Mouse (Mus musculus): ENCODE data around the gene Gnaq. TPM values are rescaled to one million over a fixed set of nuclear protein-coding genes. Genes with fewer than 3 reads are reported as not detected.

Gnaq gene
- polyA plus RNA-seq (2012; rRNA removed), result 61.8 and 62.0 TPM in 2 replicates

DNA sequence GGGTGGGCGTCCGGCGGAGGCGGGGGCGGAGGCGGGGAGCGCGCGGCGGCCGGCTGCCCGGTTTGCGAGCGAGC is at the start of gene Gnaq:
Gene Gnaq (plus strand): TSS at position 41 of the 74 bp plus-strand sequence.

DNA sequence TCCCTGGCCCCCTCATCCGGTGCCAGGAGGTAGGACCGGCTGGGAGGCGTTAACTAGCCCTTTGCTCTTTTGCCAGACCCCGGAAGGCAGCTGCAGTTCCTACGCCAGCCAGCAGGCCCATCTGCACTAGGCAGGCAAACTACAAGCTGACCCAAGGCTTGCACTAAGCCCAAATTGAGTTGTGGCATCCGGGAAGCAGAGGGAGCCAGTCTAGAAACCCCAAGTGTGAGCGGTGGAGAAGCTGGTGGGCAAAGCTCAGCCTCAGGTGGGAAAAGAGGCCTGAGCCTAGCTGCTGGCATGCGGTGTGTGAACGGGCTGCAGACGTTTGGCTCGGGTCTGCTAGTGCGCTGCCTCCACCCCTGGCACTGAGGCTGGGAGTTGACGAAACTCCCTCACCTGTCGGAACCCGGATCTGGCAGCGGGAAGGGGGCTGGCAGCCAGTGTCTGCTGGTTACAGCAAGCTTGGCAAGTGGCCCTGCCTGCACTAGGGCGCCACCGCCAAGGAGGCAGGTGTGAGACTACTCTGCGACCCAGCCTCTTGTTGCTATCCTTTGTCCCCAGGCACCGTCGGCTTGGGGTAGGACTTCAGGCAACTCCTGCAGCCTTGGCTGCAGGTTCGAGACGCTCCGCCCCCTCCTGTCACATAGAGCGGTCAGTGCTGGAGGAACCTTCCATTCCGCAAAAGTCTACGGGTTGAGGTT is 303.1 kb downstream of the Gnaq start, which contains the start of gene Gna14:
Gene Gna14 (plus strand): TSS at position 232 of the 701 bp plus-strand sequence.

Other genes starting within 250 kb of the Gnaq start
- 87.2 and 111 TPM in 2 replicates for gene Psat1, start 185.5 kb upstream of the Gnaq start, polyA plus RNA-seq (2012; rRNA removed)
- gene Cep78, start 147.8 kb upstream of the Gnaq start, polyA plus RNA-seq (2012; rRNA removed), result 24.0 and 27.8 TPM in 2 replicates